Mouse (Mus musculus) layer of hippocampus, adult 8-10 months (tissue): ENCODE results near the gene Smarcal1. TPM values are rescaled to one million over a fixed set of nuclear protein-coding genes. Genes with fewer than 3 reads are reported as not detected.

Source experiments
- total RNA-seq, 4 experiments: library from RNA; stranded (reverse); gene quantifications; 2 replicates each; pipeline ENCODE4 v1.2.4; 2022

The Smarcal1 gene
- total RNA-seq, 4 experiments from 2014 or later, result 59.3 to 66.1 (median 63.5) TPM

Other genes starting within 250 kb of the Smarcal1 start
- gene March4, start 46.3 kb upstream of the Smarcal1 start, total RNA-seq, result 10 to 100 TPM; 14.1 to 16.4 (median 15.1) TPM
- gene Ankar, start 117.3 kb downstream of the Smarcal1 start, total RNA-seq, result not detected
- 100 to 1,000 TPM; 603 to 734 (median 658) TPM for gene Rpl37a, start 128.0 kb downstream of the Smarcal1 start, total RNA-seq
- 10 to 100 TPM; 36.7 to 56.7 (median 47.3) TPM for gene Igfbp2, start 241.3 kb downstream of the Smarcal1 start, total RNA-seq